Mouse (Mus musculus): ENCODE data around the gene Nif3l1.

GRCm38 (mm10) chr1:58410198-58410588, 34.8 kb upstream of the Nif3l1 start:
- TF ChIP-seq POLR2A (IDR thresholded peaks at IDR 0.05; ENCODE audit: extremely low read depth, insufficient read depth, low read length) (no peak), CTCF (IDR thresholded peaks at IDR 0.05; ENCODE audit: extremely low read depth, insufficient read depth, low read length) (no peak)
